Mouse (Mus musculus) layer of hippocampus, adult 9-11 months (tissue): ENCODE results near the gene Acsm1.
A peak's percentile ranks its signal among the peaks of the same experiment; 100 is the strongest.
"Not testable (repeated sequence)": the region's sequence is repeated elsewhere in the genome, so short reads cannot be mapped to it uniquely, and the experiment has no call there.

ENCODE experiments used
- DNase-seq: peaks from one replicate; pipeline ENCODE4 v3.0.0; 2022

Acsm1 gene

GRCm38 (mm10) chr7:119606664-119607076 lies at the start of gene Acsm1:
Acsm1 (plus strand) TSS chr7:119607026.
- no peak for DNase-seq

GRCm38 (mm10) chr7:119559789-119560451 lies 46.9 kb upstream of the Acsm1 start:
- no peak for DNase-seq

- DNase-seq = no peak
Measured at GRCm38 (mm10) chr7:119560452-119560835, 46.4 kb upstream of the Acsm1 start.

- DNase-seq = no peak
Measured at GRCm38 (mm10) chr7:119561441-119561840, 45.4 kb upstream of the Acsm1 start.

- DNase-seq = not testable (repeated sequence)
Measured at GRCm38 (mm10) chr7:119562476-119562875, 44.4 kb upstream of the Acsm1 start.

GRCm38 (mm10) chr7:119594530-119595107 lies 12.2 kb upstream of the Acsm1 start:
- DNase-seq = no peak

GRCm38 (mm10) chr7:119595306-119595705 lies 11.5 kb upstream of the Acsm1 start:
- DNase-seq = no peak

- DNase-seq = no peak
Measured at GRCm38 (mm10) chr7:119596536-119596935, 10.3 kb upstream of the Acsm1 start.

- no peak for DNase-seq
Measured at GRCm38 (mm10) chr7:119601195-119601953, 5.5 kb upstream of the Acsm1 start.

- no peak for DNase-seq
Measured at GRCm38 (mm10) chr7:119601954-119602317, 4.9 kb upstream of the Acsm1 start.

GRCm38 (mm10) chr7:119604903-119605483 lies 1.8 kb upstream of the Acsm1 start:
- no peak for DNase-seq

GRCm38 (mm10) chr7:119605926-119606663 lies 731 bp upstream of the Acsm1 start:
- no peak for DNase-seq

GRCm38 (mm10) chr7:119607796-119608515 lies 1.1 kb downstream of the Acsm1 start:
- DNase-seq = no peak

- no peak for DNase-seq
Measured at GRCm38 (mm10) chr7:119616531-119616930, 9.7 kb downstream of the Acsm1 start.

- no peak for DNase-seq
Measured at GRCm38 (mm10) chr7:119617593-119617992, 10.8 kb downstream of the Acsm1 start.

GRCm38 (mm10) chr7:119618209-119618935 lies 11.5 kb downstream of the Acsm1 start:
- no peak for DNase-seq

- no peak for DNase-seq
Measured at GRCm38 (mm10) chr7:119620157-119620556, 13.3 kb downstream of the Acsm1 start.

- DNase-seq = no peak
Measured at GRCm38 (mm10) chr7:119638773-119639172, 31.9 kb downstream of the Acsm1 start.

GRCm38 (mm10) chr7:119642307-119642706 lies 35.5 kb downstream of the Acsm1 start:
- no peak for DNase-seq

GRCm38 (mm10) chr7:119667893-119668292 lies 61.1 kb downstream of the Acsm1 start:
- no peak for DNase-seq

GRCm38 (mm10) chr7:119670395-119670794 lies 63.6 kb downstream of the Acsm1 start:
- DNase-seq = no peak

GRCm38 (mm10) chr7:119670925-119671324 lies 64.1 kb downstream of the Acsm1 start:
- peak; percentile 8 for DNase-seq
